Mouse (Mus musculus): Measurements from ENCODE around the gene Gtf2h1.
"Not testable (repeated sequence)": the region's sequence is repeated elsewhere in the genome, so short reads cannot be mapped to it uniquely, and the experiment has no call there.

Gtf2h1 gene

GRCm38 (mm10) chr7:46795287-46796205, at the start of gene Gtf2h1, which contains the start of gene Hps5:
Gene Gtf2h1, plus strand, starts transcription at chr7:46796103.
Gene Hps5, minus strand, starts transcription at chr7:46796064.
- DNase-seq (ENCODE audit: low spot score in 2 of 2) = peak; percentile 94 to 99

GRCm38 (mm10) chr7:46746381-46746780, 49.5 kb upstream of the Gtf2h1 start:
- no peak for DNase-seq (ENCODE audit: low spot score in 2 of 2)

- no peak for DNase-seq (ENCODE audit: low spot score in 2 of 2)
Measured at GRCm38 (mm10) chr7:46748459-46748858, 47.4 kb upstream of the Gtf2h1 start.

- DNase-seq (ENCODE audit: low spot score in 2 of 2) = no peak
Measured at GRCm38 (mm10) chr7:46751490-46751889, 44.4 kb upstream of the Gtf2h1 start, which contains the start of gene Saa2. Gene Saa2, plus strand, starts transcription at chr7:46751790.

GRCm38 (mm10) chr7:46761049-46761795, 34.7 kb upstream of the Gtf2h1 start:
- no peak for DNase-seq (ENCODE audit: low spot score in 2 of 2)

- DNase-seq (ENCODE audit: low spot score in 2 of 2) = no peak
Measured at GRCm38 (mm10) chr7:46762601-46763000, 33.3 kb upstream of the Gtf2h1 start.

- no peak for DNase-seq (ENCODE audit: low spot score in 2 of 2)
Measured at GRCm38 (mm10) chr7:46764672-46765071, 31.2 kb upstream of the Gtf2h1 start.

GRCm38 (mm10) chr7:46767371-46767770, 28.5 kb upstream of the Gtf2h1 start:
- DNase-seq (ENCODE audit: low spot score in 2 of 2) = no peak

- DNase-seq (ENCODE audit: low spot score in 2 of 2) = no peak
Measured at GRCm38 (mm10) chr7:46768451-46768850, 27.5 kb upstream of the Gtf2h1 start.

GRCm38 (mm10) chr7:46770706-46771105, 25.2 kb upstream of the Gtf2h1 start:
- peak in 1 of 2 experiments; percentile 53 for DNase-seq (ENCODE audit: low spot score in 2 of 2)

- no peak for DNase-seq (ENCODE audit: low spot score in 2 of 2)
Measured at GRCm38 (mm10) chr7:46789177-46789849, 6.6 kb upstream of the Gtf2h1 start.

- no peak for DNase-seq (ENCODE audit: low spot score in 2 of 2)
Measured at GRCm38 (mm10) chr7:46793871-46794270, 2.0 kb upstream of the Gtf2h1 start.

- DNase-seq (ENCODE audit: low spot score in 2 of 2) = no peak
Measured at GRCm38 (mm10) chr7:46796206-46796679, 340 bp downstream of the Gtf2h1 start.

- no peak for DNase-seq (ENCODE audit: low spot score in 2 of 2)
Measured at GRCm38 (mm10) chr7:46796779-46797178, 876 bp downstream of the Gtf2h1 start.

GRCm38 (mm10) chr7:46810325-46810724, 14.4 kb downstream of the Gtf2h1 start:
- no peak for DNase-seq (ENCODE audit: low spot score in 2 of 2)

GRCm38 (mm10) chr7:46814012-46814411, 18.1 kb downstream of the Gtf2h1 start:
- DNase-seq (ENCODE audit: low spot score in 2 of 2) = no peak

- DNase-seq (ENCODE audit: low spot score in 2 of 2) = not testable (repeated sequence)
Measured at GRCm38 (mm10) chr7:46820876-46821632, 25.2 kb downstream of the Gtf2h1 start.

GRCm38 (mm10) chr7:46827046-46827802, 31.3 kb downstream of the Gtf2h1 start:
- DNase-seq (ENCODE audit: low spot score in 2 of 2) = no peak

GRCm38 (mm10) chr7:46827803-46828184, 31.9 kb downstream of the Gtf2h1 start:
- no peak for DNase-seq (ENCODE audit: low spot score in 2 of 2)

- DNase-seq (ENCODE audit: low spot score in 2 of 2) = no peak
Measured at GRCm38 (mm10) chr7:46829911-46830310, 34.0 kb downstream of the Gtf2h1 start.

Measured in spleen, postnatal 10 days (tissue).